Mouse (Mus musculus) stomach, postnatal 0 days (tissue): Measurements from ENCODE around the gene Zfp296. TPM values are rescaled to one million over a fixed set of nuclear protein-coding genes. Genes with fewer than 3 reads are reported as not detected.

Source experiments
- ATAC-seq: fragments of 200-750 bp; cut with Nextera tagmentation; 2 replicates; pipeline ENCODE4 v1.8.0; 2017; ENCODE audit not compliant: low FRiP score, low TSS enrichment
- DNase-seq: peaks from one replicate; pipeline ENCODE4 v3.0.0-alpha.2; 2016; ENCODE audit warnings: low spot score
- H3K27ac ChIP-seq: fragments of 300-500 bp; sonication (generic); replicated peaks from 2 replicates; pipeline ENCODE4 v1.5.1; 2014; ENCODE audit warnings: mild to moderate bottlenecking, control low read depth
- H3K27me3 ChIP-seq: fragments of 300-500 bp; sonication (generic); 2 replicates; pipeline ENCODE4 v1.6.1; 2014; ENCODE audit warnings: low read length; ENCODE audit not compliant: control insufficient read depth, insufficient read depth
- H3K36me3 ChIP-seq: fragments of 300-500 bp; sonication (generic); 2 replicates; pipeline ENCODE4 v1.6.1; 2014; ENCODE audit warnings: low read length, mixed read lengths; ENCODE audit not compliant: control insufficient read depth, insufficient read depth
- H3K4me1 ChIP-seq: fragments of 300-500 bp; sonication (generic); replicated peaks from 2 replicates; pipeline ENCODE4 v1.6.1; 2014; ENCODE audit warnings: antibody characterized with exemption; ENCODE audit not compliant: control insufficient read depth, insufficient read depth
- H3K4me2 ChIP-seq: fragments of 300-500 bp; sonication (generic); replicated peaks from 2 replicates; pipeline ENCODE4 v1.6.1; 2014; ENCODE audit warnings: low read depth, mild to moderate bottlenecking, control low read depth, moderate library complexity
- H3K4me3 ChIP-seq: fragments of 300-500 bp; sonication (generic); 2 replicates; pipeline ENCODE4 v1.5.1; 2014; ENCODE audit warnings: low read depth, low read length, control low read depth
- H3K9ac ChIP-seq: fragments of 300-500 bp; sonication (generic); 2 replicates; pipeline ENCODE4 v1.6.1; 2014; ENCODE audit warnings: mild to moderate bottlenecking, low read length, control low read depth, mixed read lengths
- H3K9me3 ChIP-seq: fragments of 300-500 bp; sonication (generic); 2 replicates; pipeline ENCODE4 v1.6.1; 2016; ENCODE audit warnings: low read length; ENCODE audit not compliant: control insufficient read depth
- CTCF ChIP-seq: IDR thresholded peaks from 2 replicates; pipeline ENCODE4 v1.5.1; 2016; ENCODE audit warnings: antibody characterized with exemption, low read depth, mild to moderate bottlenecking, moderate library complexity
- EP300 ChIP-seq: optimal IDR thresholded peaks from 2 replicates; pipeline ENCODE3; 2016; ENCODE audit warnings: antibody characterized with exemption
- WGBS: fragments of 180-500 bp; shearing (Covaris S2); extraction: QIAGEN DNeasy Blood & Tissue Kit; methylation state at CpG from one replicate; pipeline ENCODE4 v1.1.7; 2014; 5-methylcytosine and 5-hydroxymethylcytosine counted together
- polyA plus RNA-seq: library from polyadenylated mRNA; unstranded; fragments of >200 nt; fragmentation: Nextera tagmentation; extraction: Ambion mirVana; gene quantifications from 2 replicates; pipeline ENCODE4 v1.2.1, GENCODE M21; 2015

The Zfp296 gene
- polyA plus RNA-seq, 1 experiment from 2014 or later = 5.0 TPM

DNA sequence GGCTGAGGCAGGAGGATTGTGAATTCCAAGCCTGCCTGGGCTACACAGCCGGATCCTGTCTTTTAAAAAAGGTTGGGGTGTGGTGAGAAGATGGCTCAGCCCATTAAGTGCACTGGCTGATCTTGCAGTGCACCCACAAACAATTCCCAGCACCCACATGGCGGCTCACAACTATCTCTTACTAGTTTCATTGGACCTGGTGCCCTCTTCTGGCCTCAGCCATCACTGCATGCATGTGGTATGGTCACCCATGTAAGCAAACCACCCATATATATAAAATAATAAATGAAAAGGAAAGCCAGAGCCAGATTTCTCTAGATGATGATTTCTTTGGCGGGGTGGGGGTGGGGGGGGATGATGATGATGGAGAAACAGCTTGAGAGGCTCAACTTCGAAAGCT is 12.6 kb upstream of the Zfp296 start:
- no peak overlapping the region for H3K27ac ChIP-seq
- H3K36me3 ChIP-seq = peaks cover 11% of the 10 kb centered on the region
- H3K9me3 ChIP-seq = no peaks in the 10 kb centered on the region
- TF ChIP-seq EP300 (no peak), CTCF (peak; percentile 56)
- no peak overlapping the region for H3K4me2 ChIP-seq
- DNase-seq (no peak), ATAC-seq (no peak)
- 92% methylated on average over 4 of the region's 4 CpGs for WGBS
- no peak overlapping the region for H3K9ac ChIP-seq
- H3K27me3 ChIP-seq = no peaks in the 10 kb centered on the region
- no peak overlapping the region for H3K4me3 ChIP-seq
- H3K4me1 ChIP-seq = 0 out of 2 replicates have a peak, but pooled peaks cover 8% of the 10 kb centered on the region

- Histone ChIP-seq H3K9ac (no peak overlapping the region), H3K4me3 (no peak overlapping the region), H3K4me1 (0 out of 2 replicates have a peak, but pooled peaks cover 3% of the 10 kb centered on the region), H3K36me3 (peaks cover 11% of the 10 kb centered on the region), H3K9me3 (no peaks in the 10 kb centered on the region), H3K27ac (no peak overlapping the region), H3K27me3 (no peaks in the 10 kb centered on the region), H3K4me2 (no peak overlapping the region)
- WGBS = 92% methylated on average over 2 of the region's 2 CpGs
- no peak for DNase-seq
- no peak for ATAC-seq
- TF ChIP-seq CTCF (no peak), EP300 (no peak)
Measured at GRCm38 (mm10) chr7:19565803-19566202, 11.3 kb upstream of the Zfp296 start.

DNA sequence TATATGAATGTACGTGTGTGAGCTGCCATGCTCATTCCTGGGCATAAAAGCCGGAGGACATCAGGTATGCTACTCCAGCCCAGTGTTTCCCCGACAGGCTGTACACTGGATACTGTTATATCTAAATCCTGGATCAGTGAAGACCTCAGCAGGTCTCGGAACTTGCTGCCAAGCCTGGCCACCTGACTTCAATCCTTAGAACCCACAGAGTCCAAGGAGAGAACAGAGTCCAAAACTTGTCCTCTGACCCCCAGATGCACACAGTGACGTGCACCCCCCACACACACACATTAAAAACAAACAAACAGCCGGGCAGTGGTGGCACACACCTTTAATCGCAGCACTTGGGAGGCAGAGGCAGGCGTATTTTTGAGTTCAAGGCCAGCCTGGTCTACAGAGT is 9.7 kb upstream of the Zfp296 start:
- no peak for TF ChIP-seq EP300
- no peak for TF ChIP-seq CTCF
- Histone ChIP-seq H3K9me3 (no peaks in the 10 kb centered on the region), H3K4me3 (no peak overlapping the region), H3K4me2 (no peak overlapping the region), H3K9ac (no peak overlapping the region), H3K27ac (no peak overlapping the region), H3K4me1 (peaks cover 2% of the 10 kb centered on the region; the same call in 1 of the 2 replicates), H3K36me3 (peaks cover 11% of the 10 kb centered on the region), H3K27me3 (no peaks in the 10 kb centered on the region)
- ATAC-seq (no peak), DNase-seq (no peak)
- 83% methylated on average over 8 of the region's 8 CpGs for WGBS

- Histone ChIP-seq H3K4me1 (no peaks in the 10 kb centered on the region; the same call in 1 of the 2 replicates), H3K27me3 (no peaks in the 10 kb centered on the region), H3K36me3 (peaks cover 11% of the 10 kb centered on the region), H3K27ac (no peak overlapping the region), H3K9ac (no peak overlapping the region), H3K4me3 (no peak overlapping the region), H3K9me3 (no peaks in the 10 kb centered on the region), H3K4me2 (no peak overlapping the region)
- no peak for DNase-seq
- ATAC-seq = no peak
- WGBS = 87% methylated on average over 3 of the region's 3 CpGs
- TF ChIP-seq CTCF (no peak), EP300 (no peak)
Measured at GRCm38 (mm10) chr7:19569647-19570046, 7.4 kb upstream of the Zfp296 start.

DNA sequence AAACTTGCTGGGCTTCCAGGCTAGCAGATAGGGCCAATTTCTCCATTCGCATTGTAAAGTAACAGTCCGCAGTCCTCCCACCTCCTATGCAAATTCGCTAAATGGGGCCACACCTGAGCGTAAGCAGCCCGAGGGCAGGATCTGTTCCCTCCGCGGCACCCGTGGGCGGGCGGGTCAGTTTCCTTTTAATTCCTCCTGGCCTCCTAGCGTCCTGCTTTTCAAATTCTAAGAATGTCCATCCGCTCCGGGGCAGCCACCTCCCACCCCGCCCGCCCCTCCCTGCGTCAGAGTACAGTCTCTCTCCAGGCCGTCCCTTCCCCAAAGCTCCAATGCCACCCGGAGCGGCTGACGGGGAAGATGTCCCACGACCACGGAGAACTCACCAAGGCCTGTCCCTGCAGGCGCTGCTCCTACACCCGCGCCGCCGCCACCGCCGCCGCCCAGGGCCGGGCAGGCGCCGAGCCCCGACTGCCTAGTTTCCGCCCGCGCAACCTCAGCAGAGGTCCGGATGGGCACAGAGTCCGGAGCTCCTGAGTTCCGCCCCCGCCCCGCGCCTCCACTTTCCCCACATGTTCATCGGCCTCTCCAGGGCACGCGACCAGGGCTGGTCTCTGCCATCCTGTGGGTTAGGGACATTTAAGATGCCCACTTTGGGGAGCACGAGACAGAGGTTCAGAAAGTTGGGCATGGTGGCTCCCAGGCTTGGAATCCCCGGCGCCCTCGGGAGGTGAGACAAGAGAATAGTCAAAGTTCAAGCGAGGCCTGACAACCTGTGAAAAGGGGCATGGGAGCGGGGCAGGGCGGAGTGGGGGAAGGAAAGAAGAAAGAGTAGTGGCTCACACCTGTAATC is 3.9 kb upstream of the Zfp296 start:
- Histone ChIP-seq H3K36me3 (no peaks in the 10 kb centered on the region), H3K27ac (peak overlapping the region; percentile 93), H3K4me1 (peaks cover 7% of the 10 kb centered on the region), H3K4me3 (peak overlapping the region; percentile 71), H3K9ac (peak overlapping the region; percentile 81), H3K27me3 (no peaks in the 10 kb centered on the region), H3K4me2 (peak overlapping the region; percentile 92), H3K9me3 (no peaks in the 10 kb centered on the region)
- ATAC-seq = peak; percentile 88
- TF ChIP-seq CTCF (peak; percentile 27), EP300 (no peak)
- peak; percentile 91 for DNase-seq
- WGBS = under 1% methylated on average over 53 of the region's 53 CpGs

- Histone ChIP-seq H3K27ac (peak overlapping the region; percentile 93), H3K9ac (peak overlapping the region; percentile 81), H3K27me3 (no peaks in the 10 kb centered on the region), H3K4me2 (peak overlapping the region; percentile 92), H3K9me3 (no peaks in the 10 kb centered on the region), H3K4me1 (peaks cover 7% of the 10 kb centered on the region), H3K4me3 (peak overlapping the region; percentile 71), H3K36me3 (no peaks in the 10 kb centered on the region)
- TF ChIP-seq CTCF (no peak), EP300 (no peak)
- DNase-seq = no peak
- 10% methylated on average over 15 of the region's 16 CpGs for WGBS
- no peak for ATAC-seq
Measured at GRCm38 (mm10) chr7:19573776-19574140, 3.3 kb upstream of the Zfp296 start.
